Mouse (Mus musculus) lung, embryonic 15.5 days (tissue): ENCODE measurements around the gene Duoxa1. TPM values are rescaled to one million over a fixed set of nuclear protein-coding genes. Genes with fewer than 3 reads are reported as not detected.

Source experiments
- ATAC-seq: fragments of 200-750 bp; cut with Nextera tagmentation; 2 replicates; pipeline ENCODE4 v1.8.0; 2017; ENCODE audit warnings: moderate number of reproducible peaks, borderline replicate concordance; ENCODE audit not compliant: low FRiP score, low TSS enrichment; ENCODE audit errors: extremely low read depth
- H3K27ac ChIP-seq: fragments of 300-500 bp; sonication (generic); 2 replicates; pipeline ENCODE4 v1.5.1; 2015; ENCODE audit warnings: moderate library complexity, mild to moderate bottlenecking, inconsistent platforms
- H3K27me3 ChIP-seq: fragments of 300-500 bp; sonication (generic); 2 replicates; pipeline ENCODE4 v1.6.1; 2015; ENCODE audit warnings: inconsistent platforms
- H3K36me3 ChIP-seq: fragments of 300-500 bp; sonication (generic); 2 replicates; pipeline ENCODE4 v1.6.1; 2015; ENCODE audit warnings: inconsistent platforms
- H3K4me1 ChIP-seq: fragments of 300-500 bp; sonication (generic); 2 replicates; pipeline ENCODE4 v1.6.1; 2015; ENCODE audit warnings: inconsistent platforms
- H3K4me2 ChIP-seq: fragments of 300-500 bp; sonication (generic); 2 replicates; pipeline ENCODE4 v1.6.1; 2015; ENCODE audit warnings: inconsistent platforms, mild to moderate bottlenecking, moderate library complexity
- H3K4me3 ChIP-seq: fragments of 300-500 bp; sonication (generic); 2 replicates; pipeline ENCODE4 v1.5.1; 2015; ENCODE audit warnings: mild to moderate bottlenecking, inconsistent platforms
- H3K9ac ChIP-seq: fragments of 300-500 bp; sonication (generic); 2 replicates; pipeline ENCODE4 v1.6.1; 2015; ENCODE audit warnings: inconsistent platforms
- H3K9me3 ChIP-seq: fragments of 300-500 bp; sonication (generic); 2 replicates; pipeline ENCODE4 v1.6.1; 2016; ENCODE audit warnings: inconsistent platforms
- WGBS: fragments of 180-500 bp; shearing (Covaris S2); methylation state at CpG from one replicate; pipeline ENCODE4 v1.1.7; 2015; 5-methylcytosine and 5-hydroxymethylcytosine counted together
- polyA plus RNA-seq: library from polyadenylated mRNA; unstranded; fragments of >200 nt; fragmentation: Nextera tagmentation; extraction: Ambion mirVana; gene quantifications from 2 replicates; pipeline ENCODE4 v1.2.1, GENCODE M21; 2015

Gene Duoxa1
- polyA plus RNA-seq, 1 experiment from 2014 or later = 0.35 TPM

DNA sequence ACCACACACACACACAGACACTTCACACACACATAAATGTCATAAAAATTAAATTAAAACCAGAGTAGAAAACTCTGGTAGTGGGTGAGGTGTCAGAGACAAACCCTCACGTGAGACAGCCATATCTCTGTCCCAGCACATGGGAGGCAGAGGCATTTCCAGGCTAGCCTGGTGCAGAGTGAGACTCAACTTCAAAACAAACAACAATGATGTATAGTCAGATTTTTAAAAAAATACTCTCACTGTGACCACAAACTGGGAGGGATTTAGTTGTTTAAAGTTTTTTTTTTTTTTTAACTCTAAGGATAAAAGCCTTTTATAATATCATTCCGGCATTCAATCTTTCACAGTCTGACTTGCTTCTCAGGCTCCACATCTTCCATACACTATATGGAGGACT is 11.8 kb upstream of the Duoxa1 start:
- Histone ChIP-seq H3K9ac (no peak overlapping the region), H3K9me3 (no peaks in the 10 kb centered on the region), H3K27me3 (no peaks in the 10 kb centered on the region), H3K4me1 (no peaks in the 10 kb centered on the region), H3K36me3 (no peaks in the 10 kb centered on the region), H3K4me2 (no peak overlapping the region), H3K4me3 (no peak overlapping the region), H3K27ac (no peak overlapping the region)
- WGBS = 50% methylated on average over 2 of the region's 2 CpGs
- ATAC-seq = no peak

- WGBS = 54% methylated on average over 3 of the region's 3 CpGs
- no peak overlapping the region for H3K9ac ChIP-seq
- H3K4me2 ChIP-seq = no peak overlapping the region
- H3K27ac ChIP-seq = no peak overlapping the region
- no peaks in the 10 kb centered on the region for H3K27me3 ChIP-seq
- no peaks in the 10 kb centered on the region for H3K4me1 ChIP-seq
- no peaks in the 10 kb centered on the region for H3K9me3 ChIP-seq
- no peak overlapping the region for H3K4me3 ChIP-seq
- no peak for ATAC-seq
- H3K36me3 ChIP-seq = no peaks in the 10 kb centered on the region
Measured at GRCm38 (mm10) chr2:122324586-122324985, 11.1 kb upstream of the Duoxa1 start.

GRCm38 (mm10) chr2:122323960-122324359 is 10.4 kb upstream of the Duoxa1 start:
- no peak for ATAC-seq
- Histone ChIP-seq H3K36me3 (no peaks in the 10 kb centered on the region), H3K27me3 (no peaks in the 10 kb centered on the region), H3K4me1 (no peaks in the 10 kb centered on the region), H3K27ac (no peak overlapping the region), H3K4me3 (no peak overlapping the region), H3K9me3 (no peaks in the 10 kb centered on the region), H3K4me2 (no peak overlapping the region), H3K9ac (no peak overlapping the region)
- WGBS = 62% methylated on average over 3 of the region's 3 CpGs

- H3K4me3 ChIP-seq = no peak overlapping the region
- 62% methylated on average over 4 of the region's 4 CpGs for WGBS
- no peaks in the 10 kb centered on the region for H3K9me3 ChIP-seq
- H3K4me1 ChIP-seq = peaks cover 8% of the 10 kb centered on the region; the same call in 1 of the 2 replicates
- no peak for ATAC-seq
- H3K9ac ChIP-seq = no peak overlapping the region
- no peaks in the 10 kb centered on the region for H3K36me3 ChIP-seq
- peaks cover 32% of the 10 kb centered on the region for H3K27me3 ChIP-seq
- H3K27ac ChIP-seq = no peak overlapping the region
- no peak overlapping the region for H3K4me2 ChIP-seq
Measured at GRCm38 (mm10) chr2:122317384-122317783, 3.9 kb upstream of the Duoxa1 start.

DNA sequence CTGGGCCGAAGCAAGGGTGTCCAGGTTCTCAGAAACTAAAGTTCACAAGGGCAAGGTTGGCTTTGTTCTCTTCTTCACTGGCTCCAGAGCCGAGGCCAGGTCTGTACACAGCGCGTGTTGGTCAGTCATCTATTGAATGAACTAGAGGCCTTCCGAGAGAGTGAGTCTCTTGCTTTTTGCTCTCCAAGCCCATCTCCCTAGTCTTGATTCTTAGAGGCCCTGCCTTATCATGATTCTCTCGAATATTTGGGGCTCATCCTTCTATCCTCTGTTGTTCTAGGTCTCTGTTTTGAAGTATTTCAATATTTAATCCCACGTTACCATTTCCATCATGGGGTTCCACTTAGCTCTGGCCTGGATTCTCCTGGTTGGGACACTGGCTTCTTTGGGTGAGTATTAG is 1.8 kb upstream of the Duoxa1 start, which contains the start of gene Duox1:
Gene Duox1, plus strand, starts transcription at position 301 of the 400 bp plus-strand sequence.
- ATAC-seq = no peak
- Histone ChIP-seq H3K4me3 (no peak within 1 kb of the TSS), H3K4me2 (no peak within 1 kb of the TSS), H3K9me3 (no peaks in the 10 kb centered on the region), H3K9ac (no peak within 1 kb of the TSS), H3K27me3 (peaks cover 52% of the 10 kb centered on the region), H3K27ac (no peak within 1 kb of the TSS), H3K36me3 (no peaks in the 10 kb centered on the region), H3K4me1 (peaks cover 8% of the 10 kb centered on the region; the same call in 1 of the 2 replicates)
- 80% methylated on average over 7 of the region's 7 CpGs for WGBS

GRCm38 (mm10) chr2:122312722-122313417 is 660 bp downstream of the Duoxa1 start:
- H3K9me3 ChIP-seq = no peaks in the 10 kb centered on the region
- peak; percentile 66 for ATAC-seq
- H3K36me3 ChIP-seq = no peaks in the 10 kb centered on the region
- no peak overlapping the region for H3K9ac ChIP-seq
- peak overlapping the region; percentile 26 for H3K4me3 ChIP-seq
- peaks cover 8% of the 10 kb centered on the region; the same call in 1 of the 2 replicates for H3K4me1 ChIP-seq
- H3K27ac ChIP-seq = no peak overlapping the region
- 4% methylated on average over 27 of the region's 27 CpGs for WGBS
- peak overlapping the region; percentile 50 for H3K4me2 ChIP-seq
- H3K27me3 ChIP-seq = peaks cover 66% of the 10 kb centered on the region

GRCm38 (mm10) chr2:122311561-122311960 is 2.0 kb downstream of the Duoxa1 start:
- peaks cover 8% of the 10 kb centered on the region; the same call in 1 of the 2 replicates for H3K4me1 ChIP-seq
- no peak overlapping the region for H3K4me3 ChIP-seq
- H3K4me2 ChIP-seq = no peak overlapping the region
- 59% methylated on average over 2 of the region's 2 CpGs for whole genome bisulfite sequencing
- H3K27ac ChIP-seq = no peak overlapping the region
- H3K9ac ChIP-seq = no peak overlapping the region
- ATAC-seq = no peak
- peaks cover 77% of the 10 kb centered on the region for H3K27me3 ChIP-seq
- H3K9me3 ChIP-seq = no peaks in the 10 kb centered on the region
- H3K36me3 ChIP-seq = no peaks in the 10 kb centered on the region

DNA sequence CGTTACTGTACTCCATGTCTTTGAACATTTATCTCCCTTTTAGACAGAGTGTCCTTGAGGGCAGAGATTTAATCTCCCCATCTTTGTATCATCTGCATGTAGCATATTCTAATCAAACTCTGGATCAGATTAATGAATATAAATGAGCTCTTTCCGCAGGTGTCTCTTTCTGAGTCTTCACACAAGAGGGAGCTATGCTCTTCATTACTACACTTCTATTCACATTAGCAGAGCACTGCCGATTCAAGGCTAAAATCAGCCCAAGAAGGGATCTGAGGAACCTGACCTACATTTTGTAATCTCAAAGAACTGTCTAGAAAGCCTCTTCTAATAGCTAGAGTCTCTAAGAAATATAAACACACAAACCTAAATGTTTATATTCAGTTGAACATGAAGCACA is 3.9 kb downstream of the Duoxa1 start:
- Histone ChIP-seq H3K27me3 (peaks cover 78% of the 10 kb centered on the region), H3K4me2 (no peak overlapping the region), H3K36me3 (no peaks in the 10 kb centered on the region), H3K27ac (no peak overlapping the region), H3K9ac (no peak overlapping the region), H3K4me1 (peaks cover 8% of the 10 kb centered on the region; the same call in 1 of the 2 replicates), H3K4me3 (no peak overlapping the region), H3K9me3 (no peaks in the 10 kb centered on the region)
- 39% methylated on average over 3 of the region's 3 CpGs for WGBS
- no peak for ATAC-seq

- Histone ChIP-seq H3K9me3 (no peaks in the 10 kb centered on the region), H3K4me3 (no peak overlapping the region), H3K9ac (no peak overlapping the region), H3K27me3 (peaks cover 78% of the 10 kb centered on the region), H3K4me2 (no peak overlapping the region), H3K27ac (no peak overlapping the region), H3K36me3 (no peaks in the 10 kb centered on the region), H3K4me1 (peaks cover 9% of the 10 kb centered on the region)
- ATAC-seq = no peak
- 34% methylated on average over 4 of the region's 4 CpGs for whole genome bisulfite sequencing
Measured at GRCm38 (mm10) chr2:122306184-122306583, 7.3 kb downstream of the Duoxa1 start.

GRCm38 (mm10) chr2:122305097-122305892 is 8.2 kb downstream of the Duoxa1 start:
- H3K4me2 ChIP-seq = no peak overlapping the region
- peaks cover 78% of the 10 kb centered on the region for H3K27me3 ChIP-seq
- H3K4me1 ChIP-seq = peaks cover 13% of the 10 kb centered on the region
- no peak overlapping the region for H3K4me3 ChIP-seq
- H3K27ac ChIP-seq = no peak overlapping the region
- ATAC-seq = no peak
- 81% methylated on average over 16 of the region's 16 CpGs for WGBS
- H3K9me3 ChIP-seq = no peaks in the 10 kb centered on the region
- no peak overlapping the region for H3K9ac ChIP-seq
- no peaks in the 10 kb centered on the region for H3K36me3 ChIP-seq

DNA sequence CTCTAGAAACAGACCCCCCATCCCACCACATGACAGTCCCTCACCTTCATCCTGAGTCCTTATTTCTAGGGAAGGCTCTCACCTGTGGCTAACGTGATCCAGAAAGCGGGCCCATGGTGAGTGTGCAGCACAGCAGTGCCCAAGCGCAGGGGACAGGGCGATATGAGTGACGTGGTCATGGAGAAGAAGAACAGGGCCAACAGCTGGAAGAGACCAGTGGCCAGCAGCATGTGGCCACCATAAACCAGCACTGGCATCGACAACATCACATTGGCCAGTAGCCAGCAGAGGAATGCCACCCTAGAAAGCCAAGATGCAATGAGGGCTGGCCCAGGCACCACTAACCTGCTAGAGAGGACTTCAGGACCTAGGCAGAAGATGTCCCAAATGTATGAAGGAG is 9.0 kb downstream of the Duoxa1 start:
- Histone ChIP-seq H3K4me2 (no peak overlapping the region), H3K36me3 (no peaks in the 10 kb centered on the region), H3K27me3 (peaks cover 84% of the 10 kb centered on the region), H3K9ac (no peak overlapping the region), H3K9me3 (no peaks in the 10 kb centered on the region), H3K27ac (no peak overlapping the region), H3K4me1 (peaks cover 13% of the 10 kb centered on the region), H3K4me3 (no peak overlapping the region)
- WGBS = 82% methylated on average over 6 of the region's 6 CpGs
- ATAC-seq = no peak

- H3K9me3 ChIP-seq = no peaks in the 10 kb centered on the region
- H3K36me3 ChIP-seq = no peaks in the 10 kb centered on the region
- ATAC-seq = no peak
- WGBS = 10% methylated on average over 9 of the region's 9 CpGs
- peaks cover 25% of the 10 kb centered on the region for H3K4me1 ChIP-seq
- H3K27ac ChIP-seq = no peak overlapping the region
- H3K27me3 ChIP-seq = peaks cover 89% of the 10 kb centered on the region
- H3K4me3 ChIP-seq = no peak overlapping the region
- no peak overlapping the region for H3K4me2 ChIP-seq
- no peak overlapping the region for H3K9ac ChIP-seq
Measured at GRCm38 (mm10) chr2:122302574-122303241, 10.8 kb downstream of the Duoxa1 start.
